Mouse (Mus musculus) testis, adult 2 months (tissue): ENCODE results near the gene Mmp15. TPM values are rescaled to one million over a fixed set of nuclear protein-coding genes. Genes with fewer than 3 reads are reported as not detected.
"Not testable (repeated sequence)": the region's sequence is repeated elsewhere in the genome, so short reads cannot be mapped to it uniquely, and the experiment has no call there.

Experiments
- H3K27ac ChIP-seq: fragments of 200-500 bp; 2 replicates; pipeline ENCODE4 v1.5.1; 2012; ENCODE audit warnings: low read depth, low read length; ENCODE audit not compliant: control insufficient read depth, insufficient read depth
- H3K27me3 ChIP-seq: fragments of 200-500 bp; 2 replicates; pipeline ENCODE4 v1.6.1; 2012; ENCODE audit warnings: mild to moderate bottlenecking, low read length, moderate library complexity; ENCODE audit not compliant: control insufficient read depth, insufficient read depth
- H3K36me3 ChIP-seq: fragments of 200-500 bp; 2 replicates; pipeline ENCODE4 v1.6.1; 2012; ENCODE audit warnings: mild to moderate bottlenecking, low read length; ENCODE audit not compliant: control insufficient read depth, insufficient read depth
- H3K4me1 ChIP-seq: fragments of 200-500 bp; 2 replicates; pipeline ENCODE4 v1.6.1; 2012; ENCODE audit warnings: low read length; ENCODE audit not compliant: control insufficient read depth, insufficient read depth
- H3K4me3 ChIP-seq: fragments of 200-500 bp; 2 replicates; pipeline ENCODE4 v1.5.1; 2012; ENCODE audit warnings: low read depth, mild to moderate bottlenecking, low read length, moderate library complexity, mixed read lengths; ENCODE audit not compliant: control insufficient read depth
- CTCF ChIP-seq: fragments of 200-500 bp; IDR thresholded peaks from 2 replicates; pipeline ENCODE4 v1.5.1; 2012; ENCODE audit warnings: low read depth, mild to moderate bottlenecking, inconsistent platforms, low read length, moderate library complexity; ENCODE audit not compliant: control insufficient read depth, insufficient read depth, insufficient replicate concordance
- POLR2A ChIP-seq: fragments of 200-500 bp; IDR thresholded peaks from 2 replicates; pipeline ENCODE4 v1.6.1; 2012; ENCODE audit warnings: low read depth, mild to moderate bottlenecking, inconsistent platforms, low read length, moderate library complexity; ENCODE audit not compliant: control insufficient read depth
- polyA plus RNA-seq: library from polyadenylated mRNA; depleted of rRNA; stranded (reverse); fragments of >200 nt; gene quantifications from 2 replicates; pipeline ENCODE4 v1.2.3, GENCODE M21; 2012

The Mmp15 gene
- polyA plus RNA-seq, 1 experiment = 0.23 TPM

DNA sequence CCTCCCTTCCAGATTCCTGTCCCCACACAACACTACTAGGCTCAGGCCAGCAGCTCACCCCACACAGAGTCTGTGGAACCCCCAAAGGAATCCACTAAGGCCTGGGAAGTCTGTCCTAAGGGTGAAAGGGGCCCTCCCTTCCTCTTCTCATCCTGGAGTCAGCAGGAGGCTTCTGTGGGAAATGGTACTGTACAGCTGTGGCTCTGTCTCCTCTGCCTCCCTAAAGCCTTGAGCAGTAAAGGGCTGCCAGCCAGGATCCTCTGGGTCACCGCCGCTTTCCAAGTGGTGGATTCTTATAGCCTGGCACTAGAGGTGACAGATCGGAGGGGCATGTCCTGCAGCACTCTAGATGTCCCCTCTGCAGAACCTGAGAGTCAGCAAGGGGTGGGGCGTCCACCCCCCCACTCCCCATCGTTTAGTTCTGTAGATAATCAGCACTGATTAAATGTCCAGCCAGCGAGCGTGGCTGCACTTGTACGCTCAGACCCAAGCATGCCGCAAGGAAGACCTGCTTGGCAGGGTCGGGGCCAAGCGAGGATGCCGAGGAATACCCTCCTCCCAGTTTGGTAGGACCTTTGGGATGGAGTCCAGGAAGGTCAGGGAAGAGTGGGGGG lies 21.4 kb downstream of the Mmp15 start:
- H3K36me3 ChIP-seq = no peaks in the 10 kb centered on the region
- TF ChIP-seq CTCF (no peak), POLR2A (no peak)
- no peaks in the 10 kb centered on the region for H3K27me3 ChIP-seq
- no peak overlapping the region for H3K4me3 ChIP-seq
- H3K27ac ChIP-seq = no peak overlapping the region
- no peaks in the 10 kb centered on the region for H3K4me1 ChIP-seq

DNA sequence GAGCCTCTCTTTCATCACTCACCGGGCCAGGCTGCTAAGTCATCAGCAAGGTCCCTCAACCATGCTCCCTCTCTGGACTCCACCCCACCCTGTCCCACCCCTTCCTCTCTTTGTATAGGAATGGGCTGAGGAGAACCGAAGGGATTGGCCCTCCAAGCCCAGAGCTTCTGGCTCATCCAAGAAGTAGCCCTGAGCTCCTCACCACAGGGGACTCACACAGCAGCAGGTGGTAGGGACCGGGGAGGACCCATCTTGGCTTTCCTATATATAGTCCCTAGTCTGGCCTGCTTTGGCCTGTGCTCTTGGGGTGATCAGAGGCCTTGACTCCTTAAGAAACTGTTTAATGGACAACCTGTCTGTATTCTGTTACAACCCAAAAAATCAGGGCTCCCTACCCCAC lies 22.4 kb downstream of the Mmp15 start:
- no peak for TF ChIP-seq POLR2A
- TF ChIP-seq CTCF = no peak
- H3K27ac ChIP-seq = no peak overlapping the region
- no peak overlapping the region for H3K4me3 ChIP-seq
- no peaks in the 10 kb centered on the region for H3K4me1 ChIP-seq
- no peaks in the 10 kb centered on the region for H3K36me3 ChIP-seq
- H3K27me3 ChIP-seq = no peaks in the 10 kb centered on the region

GRCm38 (mm10) chr8:95375374-95375930 lies 23.4 kb downstream of the Mmp15 start:
- no peak overlapping the region for H3K27ac ChIP-seq
- no peak overlapping the region for H3K4me3 ChIP-seq
- H3K4me1 ChIP-seq = no peaks in the 10 kb centered on the region
- no peaks in the 10 kb centered on the region for H3K27me3 ChIP-seq
- no peaks in the 10 kb centered on the region for H3K36me3 ChIP-seq
- TF ChIP-seq POLR2A = no peak
- TF ChIP-seq CTCF = no peak

- Histone ChIP-seq H3K36me3 (no peaks in the 10 kb centered on the region), H3K27me3 (no peaks in the 10 kb centered on the region), H3K27ac (no peak overlapping the region), H3K4me3 (no peak overlapping the region), H3K4me1 (no peaks in the 10 kb centered on the region)
- TF ChIP-seq POLR2A = no peak
- TF ChIP-seq CTCF = no peak
Measured at GRCm38 (mm10) chr8:95376309-95376999, 24.4 kb downstream of the Mmp15 start.

GRCm38 (mm10) chr8:95377101-95377500 lies 25.0 kb downstream of the Mmp15 start:
- H3K27ac ChIP-seq = no peak overlapping the region
- no peak for TF ChIP-seq CTCF
- TF ChIP-seq POLR2A = no peak

DNA sequence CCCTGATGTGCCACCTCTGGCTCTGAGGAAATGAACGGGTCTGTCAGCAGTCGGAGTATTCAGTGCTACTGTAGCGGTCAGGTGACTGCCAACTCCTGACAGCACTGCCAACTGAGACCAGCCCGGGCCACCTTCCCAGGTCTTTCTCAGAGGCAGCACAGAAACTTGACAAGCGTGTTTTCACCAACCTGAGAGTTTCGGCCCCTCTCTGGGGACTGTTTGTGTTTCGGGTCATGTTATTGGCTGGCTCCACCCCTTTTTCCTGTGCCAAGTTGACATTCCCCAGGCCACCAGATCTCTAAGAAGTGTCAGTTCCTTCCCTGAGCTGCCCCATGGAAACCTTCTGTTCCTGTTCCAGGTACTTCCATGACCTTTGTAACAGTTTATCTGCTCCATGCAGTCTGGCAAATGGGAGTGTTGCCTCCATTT lies 25.8 kb downstream of the Mmp15 start:
- Histone ChIP-seq H3K36me3 (no peaks in the 10 kb centered on the region), H3K4me3 (no peak overlapping the region), H3K4me1 (no peaks in the 10 kb centered on the region), H3K27ac (no peak overlapping the region), H3K27me3 (no peaks in the 10 kb centered on the region)
- TF ChIP-seq POLR2A (no peak), CTCF (no peak)

More at GRCm38 (mm10) chr8:95377101-95377500, 25.0 kb downstream of the Mmp15 start:
- Histone ChIP-seq H3K4me3 (no peak overlapping the region), H3K4me1 (no peaks in the 10 kb centered on the region), H3K27me3 (no peaks in the 10 kb centered on the region), H3K36me3 (no peaks in the 10 kb centered on the region)

GRCm38 (mm10) chr8:95378928-95379327 lies 26.9 kb downstream of the Mmp15 start:
- not testable (repeated sequence) for H3K27ac ChIP-seq, H3K27me3 ChIP-seq, H3K4me3 ChIP-seq, H3K36me3 ChIP-seq, H3K4me1 ChIP-seq
